Mouse (Mus musculus): ENCODE results near the gene Iscu.
"Not testable (repeated sequence)": the region's sequence is repeated elsewhere in the genome, so short reads cannot be mapped to it uniquely, and the experiment has no call there.

Iscu gene

DNA sequence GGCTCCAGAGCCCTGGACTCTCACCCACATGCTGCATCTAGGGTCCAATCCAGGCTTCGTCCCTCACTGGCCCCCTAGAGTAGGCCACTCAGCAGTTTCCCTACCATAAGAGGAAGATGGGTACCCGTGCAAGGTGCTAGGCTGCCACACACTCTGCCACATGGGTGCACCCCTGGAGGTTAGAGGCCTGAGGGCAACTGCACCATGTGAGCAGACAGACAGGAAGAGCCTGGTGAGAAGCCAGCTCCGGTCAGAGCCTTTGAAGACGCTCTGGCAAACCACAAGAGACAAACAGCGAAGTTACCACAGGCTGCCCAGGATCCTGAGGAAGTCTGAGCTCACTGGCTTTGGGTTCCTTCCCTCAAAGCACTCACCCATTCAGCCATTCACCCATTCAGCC lies 14.4 kb downstream of the Iscu start:
- DNase-seq (ENCODE audit: low spot score in 2 of 2) = no peak

DNA sequence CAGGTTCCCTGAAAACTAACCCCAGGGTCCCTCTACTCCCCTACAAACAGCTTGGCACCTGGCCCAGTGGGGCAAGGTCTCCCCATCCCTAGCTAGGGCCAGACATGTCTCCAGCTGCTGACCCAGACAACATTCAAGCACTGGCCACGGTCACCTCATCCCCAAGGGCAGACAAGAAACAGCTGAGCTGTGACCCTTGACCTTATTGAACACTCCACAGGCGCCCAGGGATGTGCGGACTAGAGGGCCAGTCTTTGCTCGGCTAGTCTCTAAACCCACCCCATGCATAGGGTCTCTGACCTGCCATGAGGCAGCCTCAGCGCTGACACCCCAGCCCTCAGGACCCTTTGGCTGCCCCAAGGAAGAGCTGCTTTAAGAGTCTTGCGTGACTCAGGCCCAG lies 16.1 kb downstream of the Iscu start:
- DNase-seq (ENCODE audit: low spot score in 2 of 2) = no peak

DNA sequence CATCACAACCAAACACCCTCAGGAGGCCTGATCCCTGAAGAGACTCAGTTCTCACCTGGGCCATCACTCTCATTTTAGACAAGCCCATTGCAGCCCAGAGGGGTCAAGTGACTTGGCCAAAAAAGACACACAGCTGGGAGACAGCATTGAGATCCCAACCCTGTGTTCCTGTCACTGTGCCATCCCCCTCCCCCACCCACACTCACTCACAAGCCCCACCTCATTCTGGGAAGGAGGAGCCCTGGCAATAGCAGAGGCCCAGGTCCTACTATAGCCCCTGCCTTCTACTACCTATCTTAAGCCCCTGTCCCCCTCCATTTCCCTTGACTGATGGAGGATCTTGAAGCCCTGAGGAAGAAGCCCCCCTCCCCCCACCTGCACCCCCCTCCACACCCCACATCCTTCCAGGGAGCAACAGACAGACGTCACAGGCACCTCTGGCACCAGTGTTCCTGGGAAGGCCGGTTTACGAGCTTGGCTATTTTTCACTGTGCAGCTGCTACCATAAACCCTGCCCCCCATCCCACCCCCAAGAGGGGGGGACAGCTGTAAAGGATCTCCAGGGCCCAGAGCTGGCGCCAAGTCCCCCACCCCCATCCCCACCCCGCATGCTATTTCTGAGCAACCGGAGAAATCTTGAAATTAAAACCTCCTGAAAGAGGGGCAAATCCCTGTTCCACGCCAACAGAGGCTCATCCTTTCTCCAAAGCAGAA lies 16.7 kb downstream of the Iscu start:
- no peak for DNase-seq (ENCODE audit: low spot score in 2 of 2)

DNA sequence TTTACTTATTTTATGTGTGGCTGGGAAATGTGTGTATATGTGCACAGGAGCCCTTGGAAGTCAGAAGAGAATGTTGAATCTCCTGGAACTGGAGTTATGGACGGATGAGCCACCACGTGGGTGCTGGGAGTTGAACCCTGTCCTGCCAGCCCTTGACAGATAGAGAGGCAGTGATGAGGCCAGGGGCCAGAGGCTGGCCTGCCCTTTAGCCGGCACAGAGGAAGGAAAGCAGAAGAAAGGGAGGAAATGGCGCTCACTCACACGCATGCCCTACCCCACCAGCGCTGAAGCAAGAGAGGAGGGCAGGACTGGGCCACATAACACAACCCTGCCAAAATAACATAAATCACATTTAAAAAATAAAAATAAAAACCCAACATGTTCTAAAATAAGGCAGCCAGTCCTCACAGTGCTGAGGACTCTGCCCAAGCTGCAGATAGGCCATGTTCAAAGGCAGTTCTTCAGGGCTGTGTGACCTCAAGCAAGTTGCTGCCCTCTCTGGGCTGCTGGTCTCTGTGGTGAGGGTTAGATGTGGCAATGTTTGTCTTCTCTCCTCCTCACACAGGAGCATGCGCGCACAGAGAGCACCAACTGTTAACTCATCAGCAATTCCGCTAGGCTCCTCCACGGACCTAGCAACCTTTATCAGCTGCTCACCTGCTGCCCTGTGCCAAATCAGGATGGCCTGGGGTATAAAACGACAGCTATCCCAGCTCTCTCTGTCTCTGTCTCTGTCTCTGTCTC lies 18.1 kb downstream of the Iscu start:
- no peak for DNase-seq (ENCODE audit: low spot score in 2 of 2)

DNA sequence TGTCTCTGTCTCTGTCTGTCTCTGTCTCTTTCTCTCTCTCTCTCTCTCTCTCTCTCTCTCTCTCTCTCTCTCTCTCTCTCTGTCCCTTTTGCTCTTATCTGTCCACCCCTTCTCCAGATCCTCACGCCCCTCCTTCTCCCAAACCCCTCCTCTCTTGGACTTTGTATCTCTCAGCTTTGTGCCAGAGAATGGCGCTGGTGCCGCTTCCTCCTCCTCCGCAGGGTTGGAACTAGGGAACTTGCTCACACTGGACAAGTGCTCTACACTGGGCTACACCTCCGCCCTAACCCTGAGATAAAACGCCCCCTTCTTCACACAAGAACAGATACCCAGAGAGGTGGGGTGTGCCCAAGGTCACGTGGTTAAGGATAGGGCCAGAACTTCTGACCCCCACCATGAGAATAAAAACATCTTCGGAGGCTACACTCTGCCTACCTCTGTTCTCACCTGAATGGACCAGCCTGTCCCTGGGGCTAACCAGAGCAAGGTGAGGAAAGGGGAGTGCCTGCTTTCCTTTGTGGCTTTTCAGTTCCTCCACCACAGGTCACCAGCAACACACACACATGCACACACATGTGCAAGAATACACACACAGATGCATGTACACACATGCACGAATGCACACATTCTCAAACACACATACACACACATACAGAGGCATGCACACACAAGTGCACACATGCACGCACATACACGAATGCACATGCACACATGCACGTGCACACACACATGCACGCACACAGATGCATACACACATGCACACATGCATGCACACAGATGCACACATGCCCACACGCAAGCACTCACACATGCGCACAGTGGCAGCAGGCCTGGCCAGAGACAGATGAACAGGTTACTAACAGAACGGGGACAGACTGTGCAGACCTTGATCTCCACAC lies 18.9 kb downstream of the Iscu start:
- no peak for DNase-seq (ENCODE audit: low spot score in 2 of 2)

DNA sequence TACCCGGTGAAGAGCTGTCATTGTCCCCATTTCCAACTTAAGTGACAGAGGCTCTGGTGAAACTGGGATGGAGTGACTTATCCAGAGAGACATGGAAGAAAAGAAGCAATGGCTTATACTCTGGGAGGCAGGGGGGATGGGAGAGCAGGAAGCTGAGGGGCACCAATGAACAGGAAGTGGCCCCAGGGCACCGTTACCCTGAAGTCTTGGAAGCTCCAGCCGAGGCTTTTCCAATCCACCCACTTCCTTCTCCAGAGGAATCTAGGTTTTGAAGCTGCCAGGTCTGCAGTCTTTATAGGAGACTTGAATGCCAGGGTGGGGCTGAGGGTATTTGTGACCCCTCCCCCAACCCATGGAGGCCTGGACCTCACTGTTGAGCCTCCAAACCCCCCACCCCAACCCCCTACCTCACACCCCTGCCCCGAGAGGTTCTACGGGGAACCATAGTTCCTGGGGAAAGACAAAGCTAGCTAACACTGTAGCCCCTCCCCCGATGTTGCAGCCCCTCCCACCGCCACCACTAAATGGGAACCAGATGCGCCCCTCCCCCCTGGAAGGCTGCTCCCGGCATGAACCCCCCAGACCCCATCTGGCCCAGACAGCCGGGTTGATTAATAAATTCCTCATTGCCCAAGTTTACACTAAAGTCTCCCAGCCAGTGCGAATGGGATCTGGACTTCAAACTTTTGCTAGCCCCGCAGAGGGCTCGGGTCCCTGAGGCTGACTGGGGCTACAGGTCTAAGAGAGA lies 24.0 kb downstream of the Iscu start:
- no peak for DNase-seq (ENCODE audit: low spot score in 2 of 2)

DNA sequence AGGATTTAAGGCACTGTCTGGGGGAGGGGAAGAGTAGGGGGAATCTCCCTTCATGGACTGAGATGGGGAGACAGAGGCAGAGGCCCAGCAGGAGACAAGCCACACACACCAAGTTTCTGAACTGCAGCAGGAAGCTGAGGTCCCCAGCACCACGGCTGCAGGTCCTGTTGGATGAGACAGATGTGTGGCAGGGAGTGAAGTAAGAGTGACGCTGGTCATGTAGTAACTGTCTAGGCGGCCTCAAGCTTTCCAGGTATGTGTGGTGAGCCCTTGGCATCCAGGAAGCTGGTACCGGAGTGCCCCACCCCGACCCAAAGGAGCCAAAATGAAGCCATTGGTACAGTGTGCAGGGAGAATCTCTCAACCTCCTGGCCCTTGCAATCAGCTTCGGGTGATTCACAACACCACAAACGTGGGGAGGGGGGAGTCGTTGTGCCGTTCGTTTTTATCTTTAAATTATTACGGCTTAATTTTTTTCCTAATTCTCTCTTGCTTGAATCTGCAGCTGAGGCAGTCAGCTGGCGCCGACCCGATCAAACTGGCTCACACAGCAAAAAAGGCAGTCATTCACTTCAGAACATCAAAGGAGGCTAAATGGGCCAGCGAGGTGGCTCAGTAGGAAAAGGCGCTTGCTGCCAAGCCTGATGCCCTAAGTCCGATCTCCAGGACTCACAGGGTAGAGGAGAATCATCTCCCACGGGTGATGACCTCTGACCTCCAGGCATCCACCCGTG lies 24.8 kb downstream of the Iscu start:
- DNase-seq (ENCODE audit: low spot score in 2 of 2) = no peak

DNA sequence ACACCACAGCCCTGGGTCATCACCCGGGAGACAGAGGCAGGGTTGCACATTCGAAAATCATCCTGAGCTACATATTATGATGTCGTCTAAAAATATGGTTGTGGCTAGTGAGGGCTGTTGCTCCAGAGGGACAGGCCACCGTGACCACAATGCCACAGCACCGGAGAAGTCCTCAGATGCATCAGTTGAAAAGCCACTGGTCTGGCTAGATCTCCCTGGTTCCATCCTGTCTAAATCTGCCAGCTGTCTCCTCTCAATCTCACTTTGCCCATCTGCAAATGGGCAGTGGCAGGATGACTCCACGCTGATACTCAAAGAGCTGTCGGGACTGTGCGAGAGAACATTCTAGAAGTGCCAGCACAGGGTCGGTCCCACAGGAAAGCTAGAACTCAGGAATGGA lies 26.0 kb downstream of the Iscu start:
- no peak for DNase-seq (ENCODE audit: low spot score in 2 of 2)

DNA sequence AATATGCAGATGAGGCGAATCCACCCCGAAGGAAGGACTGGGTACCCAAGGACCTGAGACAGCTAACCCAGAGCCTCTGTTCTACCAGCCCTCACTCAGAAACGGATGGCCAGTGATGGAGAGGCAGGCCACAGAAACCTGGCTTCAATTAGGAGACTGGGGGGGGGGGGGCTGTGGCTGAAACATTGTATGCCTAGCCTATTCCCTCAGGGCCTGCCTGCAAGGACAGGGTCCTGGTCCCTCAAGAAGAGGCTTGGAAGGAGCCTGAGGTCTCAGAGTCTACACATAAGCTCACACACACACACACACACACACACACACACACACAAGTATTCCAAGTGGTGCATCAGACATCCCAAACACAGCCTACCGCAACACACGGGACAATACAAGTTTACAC lies 27.1 kb downstream of the Iscu start:
- DNase-seq (ENCODE audit: low spot score in 2 of 2) = no peak

DNA sequence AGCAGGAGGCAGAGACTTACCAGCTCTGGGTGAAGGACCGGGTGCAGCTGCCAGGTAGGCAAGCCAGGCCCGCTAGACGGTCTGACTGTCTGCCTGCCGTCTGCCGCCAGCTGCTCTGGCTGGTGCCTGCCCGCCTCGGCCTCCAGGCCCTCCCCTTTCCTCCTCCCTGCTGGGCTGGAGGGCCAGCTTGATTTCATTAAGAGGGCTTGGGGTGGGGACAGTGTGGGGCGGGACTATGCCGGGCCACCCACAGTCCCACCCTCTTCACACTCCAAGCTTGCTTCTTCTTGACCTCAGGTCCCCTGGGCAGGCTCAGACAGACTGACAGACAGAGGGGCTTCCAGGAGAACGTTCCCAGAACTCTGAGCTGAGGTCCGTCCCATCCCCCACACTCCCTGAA lies 27.7 kb downstream of the Iscu start, which contains the start of gene Tmem119:
TSS of gene Tmem119 (minus strand) at position 237 of the 400 bp plus-strand sequence.
- no peak for DNase-seq (ENCODE audit: low spot score in 2 of 2)

DNA sequence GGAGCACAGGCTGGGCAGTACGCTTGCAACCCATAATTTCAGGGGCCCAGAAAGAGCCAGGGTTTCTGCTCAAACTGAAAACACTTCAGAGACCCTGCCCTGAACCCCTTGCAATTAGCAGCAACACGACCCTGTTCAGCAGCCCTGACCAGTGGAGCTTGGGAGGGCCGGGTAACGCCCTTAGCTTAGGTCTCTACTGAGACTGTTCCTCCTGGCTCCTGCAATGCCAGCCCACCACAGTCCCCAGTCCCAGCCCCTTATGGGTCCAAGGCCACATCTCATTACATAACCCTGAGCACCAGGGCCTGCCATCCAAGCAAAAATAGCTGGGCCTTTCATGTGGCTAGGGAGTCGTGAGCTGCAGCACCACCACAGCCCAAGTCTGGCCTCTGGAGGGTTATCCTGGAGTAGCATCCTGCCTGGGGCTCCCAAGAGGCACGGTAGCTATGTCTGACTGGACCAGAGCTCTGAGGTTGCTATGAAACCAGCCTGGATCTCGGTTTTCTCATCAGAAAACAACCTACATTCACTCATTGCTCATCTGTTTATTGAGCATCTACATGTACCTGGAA lies 31.9 kb downstream of the Iscu start:
- no peak for DNase-seq (ENCODE audit: low spot score in 2 of 2)

DNA sequence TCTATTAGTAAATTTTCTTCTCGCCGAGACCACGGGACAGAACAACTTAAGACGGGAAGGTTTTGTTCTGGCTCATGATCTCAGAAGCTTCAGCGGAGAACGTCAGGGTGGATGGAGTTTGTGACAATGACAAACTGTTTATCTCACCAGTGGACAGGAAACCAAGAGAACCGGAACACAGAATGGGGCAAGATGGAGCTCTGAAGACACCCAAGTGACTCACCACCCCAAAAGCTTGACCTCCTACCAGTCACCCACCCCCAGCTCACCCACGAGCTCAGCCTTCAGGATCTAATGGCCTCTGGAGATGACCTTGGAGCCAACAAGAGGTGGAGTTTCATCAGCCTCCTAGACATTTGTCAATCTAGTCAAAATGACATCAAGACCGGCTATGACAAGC lies 32.8 kb downstream of the Iscu start:
- no peak for DNase-seq (ENCODE audit: low spot score in 2 of 2)

DNA sequence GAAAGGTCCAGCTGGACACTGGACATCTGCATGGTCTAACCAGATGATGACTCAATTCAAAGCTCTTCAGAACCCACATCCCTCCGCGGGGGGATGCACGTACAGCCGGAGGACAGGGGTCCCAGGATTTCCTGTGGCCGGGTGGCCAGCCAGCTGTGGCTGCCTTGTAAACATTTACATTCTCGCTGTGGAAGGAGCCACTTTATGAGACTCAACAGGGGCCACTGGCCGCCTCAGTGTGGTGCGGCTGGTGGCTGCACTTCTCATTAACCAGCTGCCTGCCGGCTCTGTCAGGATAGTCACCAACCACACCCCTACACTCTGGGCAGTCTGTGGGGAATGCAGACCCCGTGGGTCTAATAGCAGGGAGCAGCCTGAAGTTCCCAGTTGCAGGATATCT lies 33.9 kb downstream of the Iscu start:
- no peak for DNase-seq (ENCODE audit: low spot score in 2 of 2)

DNA sequence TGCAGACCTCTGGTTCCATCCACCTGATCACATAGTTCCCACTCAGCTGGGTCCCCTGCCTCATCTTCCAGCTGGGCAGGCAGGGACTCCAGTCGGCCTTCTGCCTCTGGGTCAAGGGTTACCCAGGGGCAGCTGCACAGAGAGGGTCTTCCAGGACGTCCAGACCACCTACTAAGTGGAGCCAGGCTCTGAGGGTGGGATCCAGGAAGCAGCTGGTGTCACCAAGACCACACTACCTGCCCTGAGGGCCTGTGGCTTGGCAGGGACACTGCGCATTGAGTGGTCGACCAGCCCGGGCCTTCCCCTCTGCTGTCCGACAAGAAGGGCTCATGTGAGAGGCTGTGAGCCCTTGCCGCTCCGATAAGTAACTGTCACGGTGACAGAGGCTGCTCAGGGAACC lies 35.2 kb downstream of the Iscu start:
- no peak for DNase-seq (ENCODE audit: low spot score in 2 of 2)

DNA sequence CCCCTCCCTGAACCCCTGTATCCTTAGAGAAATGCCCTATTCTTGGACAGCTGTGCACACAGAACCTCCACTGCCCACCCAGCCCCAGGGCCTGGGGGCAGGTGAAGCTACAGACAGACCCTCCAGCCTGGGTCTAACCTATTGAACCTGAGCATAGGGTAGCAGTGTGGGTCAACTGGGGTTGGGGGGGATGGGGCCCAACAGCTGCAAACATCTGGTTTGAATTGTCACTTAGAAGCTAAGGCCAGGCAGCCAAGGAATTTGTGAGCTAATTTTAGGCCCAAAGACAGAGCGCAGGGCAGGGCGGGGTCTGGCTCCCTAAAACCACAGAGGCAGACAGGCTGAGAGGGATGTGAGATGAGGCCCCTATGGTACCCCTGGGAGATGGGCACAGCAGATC lies 35.6 kb downstream of the Iscu start:
- DNase-seq (ENCODE audit: low spot score in 2 of 2) = no peak

DNA sequence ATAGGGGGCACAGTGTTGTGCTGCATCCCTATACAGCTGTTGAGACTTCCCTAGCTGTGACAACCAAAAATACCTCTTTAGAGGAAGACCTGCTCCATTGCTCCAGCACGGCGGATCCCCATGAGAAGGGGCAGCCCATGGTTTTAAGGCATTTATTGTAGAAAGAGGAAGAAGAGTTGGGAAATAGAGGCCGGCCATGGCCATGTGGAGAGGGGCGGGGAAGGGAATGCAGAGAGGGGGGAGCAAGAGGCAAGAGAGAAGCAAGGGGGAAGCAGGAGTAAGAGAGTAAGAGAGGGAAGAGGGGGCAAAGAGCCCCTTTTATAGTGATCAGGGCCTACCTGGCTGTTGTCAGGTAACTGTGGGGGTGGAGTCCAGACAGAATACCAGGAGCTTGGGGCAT lies 37.6 kb downstream of the Iscu start:
- DNase-seq (ENCODE audit: low spot score in 2 of 2) = no peak

DNA sequence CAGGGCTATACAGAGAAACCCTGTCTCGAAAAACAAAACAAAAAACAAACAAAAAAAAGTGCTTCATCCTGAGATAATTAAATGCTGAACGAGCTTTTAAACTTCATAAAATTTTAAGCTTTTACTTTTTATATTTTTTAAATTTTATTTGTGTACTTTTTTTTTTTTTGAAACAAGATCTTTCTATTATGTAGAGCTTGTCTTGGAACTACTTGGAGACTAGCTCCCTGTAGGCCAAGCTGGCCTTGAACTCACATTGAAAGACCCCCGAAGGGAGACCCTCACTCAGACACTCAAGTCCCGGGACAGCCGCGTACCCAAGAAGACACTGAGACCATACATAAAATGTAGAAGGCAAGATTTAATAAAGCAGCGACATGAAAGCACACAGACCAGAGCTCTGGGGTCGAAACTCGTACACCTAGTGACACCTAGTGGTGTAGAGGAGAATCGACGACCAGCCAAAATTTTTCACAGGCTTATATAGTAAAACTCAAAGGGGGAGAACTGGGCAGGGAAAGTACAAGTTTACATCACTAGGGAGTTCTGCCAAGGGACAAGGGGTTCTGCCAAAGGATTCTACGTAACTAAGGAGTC lies 39.4 kb downstream of the Iscu start:
- DNase-seq (ENCODE audit: low spot score in 2 of 2) = not testable (repeated sequence)

DNA sequence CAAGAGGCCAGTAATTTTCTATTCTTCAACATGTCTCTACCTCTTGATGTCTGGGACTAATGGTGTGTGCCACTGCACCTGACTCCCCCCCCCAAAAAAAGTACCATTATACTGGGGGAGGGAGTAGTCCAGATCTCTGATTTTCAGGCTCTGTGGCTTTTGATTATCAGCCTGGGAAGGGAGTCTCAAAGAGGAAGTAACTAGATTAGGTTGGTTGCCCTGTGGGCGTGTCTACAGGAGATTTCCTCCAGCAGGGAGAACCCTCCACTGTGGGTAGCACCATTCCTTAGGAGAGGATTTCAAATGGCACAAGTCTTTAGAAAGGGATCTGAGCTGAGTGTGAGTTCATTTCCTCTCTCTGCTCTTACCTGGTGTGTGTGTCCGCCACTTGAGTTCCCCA lies 40.1 kb downstream of the Iscu start:
- no peak for DNase-seq (ENCODE audit: low spot score in 2 of 2)

DNA sequence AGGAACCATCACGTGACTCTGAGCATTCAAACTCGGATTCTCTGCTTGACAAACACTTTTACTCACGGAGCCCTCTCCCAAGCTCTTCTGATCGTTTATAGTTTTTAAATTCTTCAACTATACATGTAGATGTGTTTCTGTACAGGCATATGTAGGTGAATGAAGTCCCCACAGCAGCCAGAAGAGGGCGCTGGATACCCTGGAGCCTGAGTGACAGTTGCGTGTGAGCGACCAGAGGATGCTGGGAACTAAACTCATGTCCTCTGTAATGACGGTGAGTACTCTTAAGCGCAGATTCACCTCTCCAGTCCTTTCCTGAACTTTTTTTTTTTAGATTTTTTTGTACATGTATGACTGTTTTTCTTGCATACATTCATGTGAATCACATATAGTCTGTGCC lies 41.1 kb downstream of the Iscu start:
- peak in 1 of 2 experiments; percentile 72 for DNase-seq (ENCODE audit: low spot score in 2 of 2)
